Mouse (Mus musculus): Measurements from ENCODE around the gene Faiml. TPM values are rescaled to one million over a fixed set of nuclear protein-coding genes. Genes with fewer than 3 reads are reported as not detected.

The Faiml gene
- polyA plus RNA-seq, 1 experiment = not detected

DNA sequence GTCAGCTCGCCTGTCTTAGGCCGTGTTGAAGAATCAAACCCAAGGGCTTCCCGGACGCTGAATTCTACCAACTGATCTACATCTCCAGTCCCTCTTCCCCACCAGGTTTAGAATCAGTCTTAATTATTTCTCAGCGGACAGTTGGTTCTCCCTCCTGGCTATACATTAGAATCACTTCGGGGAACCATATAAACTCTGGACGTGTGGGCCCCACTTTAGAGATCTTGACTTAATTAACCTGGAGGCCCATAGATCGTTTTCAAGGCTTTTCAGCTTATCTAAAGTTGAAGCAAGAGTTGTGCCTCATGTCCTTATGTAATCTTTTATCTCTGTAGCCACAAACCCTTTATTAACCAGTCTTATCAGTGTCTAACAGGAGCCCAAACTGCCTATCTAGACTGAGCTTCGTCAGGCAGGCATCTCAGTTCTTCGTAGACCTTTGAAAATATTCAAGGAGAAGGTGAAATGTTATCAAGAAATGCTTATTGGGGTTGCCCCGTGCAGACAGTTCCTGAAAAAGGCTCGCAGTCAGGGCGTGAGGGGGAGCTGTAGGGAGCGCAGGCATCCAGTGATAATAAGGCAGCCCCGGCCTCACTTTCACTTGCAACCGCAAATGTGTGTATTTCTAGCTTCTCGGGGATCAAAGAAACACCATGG, 5.6 kb upstream of the Faiml start:
- Histone ChIP-seq H3K36me3 (ENCODE audit: control insufficient read depth) (peaks cover 31% of the 10 kb centered on the region), H3K4me1 (ENCODE audit: control insufficient read depth) (peaks cover 64% of the 10 kb centered on the region), H3K4me3 (replicated peaks) (peak overlapping the region; percentile 85), H3K9me3 (ENCODE audit: control insufficient read depth, low read length) (no peaks in the 10 kb centered on the region), H3K27me3 (ENCODE audit: control insufficient read depth) (no peaks in the 10 kb centered on the region)
- TF ChIP-seq GATA1 (IDR thresholded peaks at IDR 0.05; ENCODE audit: low read length) (peak; percentile 85), TAL1 (IDR thresholded peaks at IDR 0.05; ENCODE audit: low read length) (peak; percentile 78)

DNA sequence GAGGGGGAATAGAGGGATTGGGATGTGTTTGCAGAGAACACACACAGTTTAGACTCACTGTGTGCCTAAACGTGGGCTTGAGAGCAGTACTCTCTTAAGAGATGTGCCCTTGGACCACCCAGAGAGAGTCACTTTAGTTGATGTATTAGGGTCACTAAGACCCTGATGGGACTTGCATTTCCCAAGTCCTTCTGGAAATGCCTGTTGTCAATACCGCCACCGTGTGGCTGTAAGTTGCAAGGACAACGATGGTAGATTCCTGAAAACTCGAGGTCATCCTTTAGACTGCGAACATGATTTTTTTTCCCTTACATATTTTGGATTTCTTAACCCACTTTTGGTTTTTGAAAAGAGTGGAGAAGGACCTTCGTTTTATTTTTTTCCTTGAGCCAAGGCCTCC, 5.0 kb upstream of the Faiml start:
- no peak for TF ChIP-seq GATA1 (IDR thresholded peaks at IDR 0.05; ENCODE audit: low read length)
- no peak for TF ChIP-seq TAL1 (IDR thresholded peaks at IDR 0.05; ENCODE audit: low read length)
- peaks cover 25% of the 10 kb centered on the region for H3K36me3 ChIP-seq (ENCODE audit: control insufficient read depth)
- peaks cover 57% of the 10 kb centered on the region for H3K4me1 ChIP-seq (ENCODE audit: control insufficient read depth)
- H3K4me3 ChIP-seq (replicated peaks) = peak overlapping the region; percentile 85
- H3K9me3 ChIP-seq (ENCODE audit: control insufficient read depth, low read length) = no peaks in the 10 kb centered on the region
- no peaks in the 10 kb centered on the region for H3K27me3 ChIP-seq (ENCODE audit: control insufficient read depth)

GRCm38 (mm10) chr9:99240571-99240970, 3.5 kb upstream of the Faiml start:
- peaks cover 45% of the 10 kb centered on the region for H3K4me1 ChIP-seq (ENCODE audit: control insufficient read depth)
- TF ChIP-seq GATA1 (IDR thresholded peaks at IDR 0.05; ENCODE audit: low read length) (no peak), TAL1 (IDR thresholded peaks at IDR 0.05; ENCODE audit: low read length) (no peak)
- H3K4me3 ChIP-seq (replicated peaks) = no peak overlapping the region

DNA sequence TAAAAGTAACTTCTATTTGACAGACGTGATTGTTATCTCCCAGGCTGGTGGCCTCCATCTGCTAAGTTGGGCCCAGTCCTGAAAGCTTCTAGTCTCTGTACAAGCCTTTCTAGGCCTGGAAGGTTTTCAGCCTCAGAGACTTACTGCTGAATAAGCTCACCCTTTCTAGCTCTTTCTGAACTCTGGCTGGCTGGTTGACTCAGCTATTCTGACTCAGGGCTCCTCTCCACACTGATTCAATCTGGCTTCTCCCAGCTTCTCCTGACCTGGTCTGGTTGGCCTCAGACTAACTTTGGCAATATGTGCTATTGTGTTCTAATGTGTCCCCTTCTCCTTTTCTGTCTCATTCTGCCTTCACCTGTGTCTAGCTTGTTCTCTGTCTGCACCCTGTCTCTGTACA, 2.2 kb upstream of the Faiml start:
- no peaks in the 10 kb centered on the region for H3K36me3 ChIP-seq (ENCODE audit: control insufficient read depth)
- H3K4me3 ChIP-seq (replicated peaks) = no peak overlapping the region
- peaks cover 32% of the 10 kb centered on the region for H3K4me1 ChIP-seq (ENCODE audit: control insufficient read depth)
- no peaks in the 10 kb centered on the region for H3K9me3 ChIP-seq (ENCODE audit: control insufficient read depth, low read length)
- no peak for TF ChIP-seq GATA1 (IDR thresholded peaks at IDR 0.05; ENCODE audit: low read length)
- no peak for TF ChIP-seq TAL1 (IDR thresholded peaks at IDR 0.05; ENCODE audit: low read length)
- H3K27me3 ChIP-seq (ENCODE audit: control insufficient read depth) = no peaks in the 10 kb centered on the region

More at GRCm38 (mm10) chr9:99240571-99240970, 3.5 kb upstream of the Faiml start:
- no peaks in the 10 kb centered on the region for H3K9me3 ChIP-seq (ENCODE audit: control insufficient read depth, low read length)
- H3K27me3 ChIP-seq (ENCODE audit: control insufficient read depth) = no peaks in the 10 kb centered on the region
- H3K36me3 ChIP-seq (ENCODE audit: control insufficient read depth) = peaks cover 11% of the 10 kb centered on the region

GRCm38 (mm10) chr9:99238276-99238675, 1.2 kb upstream of the Faiml start:
- no peaks in the 10 kb centered on the region for H3K36me3 ChIP-seq (ENCODE audit: control insufficient read depth)
- no peak for TF ChIP-seq TAL1 (IDR thresholded peaks at IDR 0.05; ENCODE audit: low read length)
- no peak for TF ChIP-seq GATA1 (IDR thresholded peaks at IDR 0.05; ENCODE audit: low read length)
- H3K27me3 ChIP-seq (ENCODE audit: control insufficient read depth) = no peaks in the 10 kb centered on the region
- peaks cover 28% of the 10 kb centered on the region for H3K4me1 ChIP-seq (ENCODE audit: control insufficient read depth)
- H3K9me3 ChIP-seq (ENCODE audit: control insufficient read depth, low read length) = no peaks in the 10 kb centered on the region
- no peak overlapping the region for H3K4me3 ChIP-seq (replicated peaks)

DNA sequence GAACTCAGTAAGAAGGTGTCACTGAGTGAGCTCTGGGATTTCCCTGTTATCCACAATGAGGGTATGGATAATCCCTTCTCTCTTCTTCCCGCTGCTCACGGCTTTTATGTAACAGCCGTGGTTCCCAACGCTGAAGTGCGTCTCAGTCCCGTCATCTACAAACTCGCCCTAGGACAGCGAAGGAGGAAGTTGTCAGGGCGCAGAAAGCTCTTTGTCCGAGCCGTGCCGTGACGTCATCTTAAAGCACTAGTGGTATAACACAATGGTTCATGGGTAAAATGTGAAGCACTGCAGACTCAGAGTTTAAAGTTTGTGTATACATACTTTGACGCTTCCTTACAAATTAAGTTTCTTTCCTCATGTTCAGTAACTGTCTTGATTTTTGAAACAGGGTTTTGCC, 7.6 kb downstream of the Faiml start:
- Histone ChIP-seq H3K9me3 (ENCODE audit: control insufficient read depth, low read length) (no peaks in the 10 kb centered on the region), H3K4me3 (replicated peaks) (no peak overlapping the region), H3K4me1 (ENCODE audit: control insufficient read depth) (peaks cover 2% of the 10 kb centered on the region; the same call in 1 of the 2 replicates), H3K36me3 (ENCODE audit: control insufficient read depth) (no peaks in the 10 kb centered on the region), H3K27me3 (ENCODE audit: control insufficient read depth) (no peaks in the 10 kb centered on the region)
- no peak for TF ChIP-seq TAL1 (IDR thresholded peaks at IDR 0.05; ENCODE audit: low read length)
- TF ChIP-seq GATA1 (IDR thresholded peaks at IDR 0.05; ENCODE audit: low read length) = no peak

GRCm38 (mm10) chr9:99224583-99224982, 12.5 kb downstream of the Faiml start:
- Histone ChIP-seq H3K4me3 (replicated peaks) (no peak overlapping the region), H3K9me3 (ENCODE audit: control insufficient read depth, low read length) (no peaks in the 10 kb centered on the region), H3K36me3 (ENCODE audit: control insufficient read depth) (no peaks in the 10 kb centered on the region), H3K4me1 (ENCODE audit: control insufficient read depth) (peaks cover 2% of the 10 kb centered on the region), H3K27me3 (ENCODE audit: control insufficient read depth) (no peaks in the 10 kb centered on the region)
- no peak for TF ChIP-seq TAL1 (IDR thresholded peaks at IDR 0.05; ENCODE audit: low read length)

- TF ChIP-seq TAL1 (IDR thresholded peaks at IDR 0.05; ENCODE audit: low read length) (no peak), GATA1 (IDR thresholded peaks at IDR 0.05; ENCODE audit: low read length) (no peak)
- Histone ChIP-seq H3K9me3 (ENCODE audit: control insufficient read depth, low read length) (no peaks in the 10 kb centered on the region), H3K27me3 (ENCODE audit: control insufficient read depth) (no peaks in the 10 kb centered on the region), H3K4me3 (replicated peaks) (no peak overlapping the region), H3K4me1 (ENCODE audit: control insufficient read depth) (no peaks in the 10 kb centered on the region; the same call in 1 of the 2 replicates), H3K36me3 (ENCODE audit: control insufficient read depth) (no peaks in the 10 kb centered on the region)
Measured at GRCm38 (mm10) chr9:99221636-99222035, 15.4 kb downstream of the Faiml start.

GRCm38 (mm10) chr9:99217999-99218719, 18.9 kb downstream of the Faiml start:
- TF ChIP-seq TAL1 (IDR thresholded peaks at IDR 0.05; ENCODE audit: low read length) = no peak
- no peak for TF ChIP-seq GATA1 (IDR thresholded peaks at IDR 0.05; ENCODE audit: low read length)
- H3K36me3 ChIP-seq (ENCODE audit: control insufficient read depth) = no peaks in the 10 kb centered on the region
- no peaks in the 10 kb centered on the region; the same call in 1 of the 2 replicates for H3K4me1 ChIP-seq (ENCODE audit: control insufficient read depth)
- H3K9me3 ChIP-seq (ENCODE audit: control insufficient read depth, low read length) = no peaks in the 10 kb centered on the region
- H3K4me3 ChIP-seq (replicated peaks) = no peak overlapping the region
- H3K27me3 ChIP-seq (ENCODE audit: control insufficient read depth) = no peaks in the 10 kb centered on the region
